Comparison of ENCODE assay signal across 8 mouse cellular contexts in genomic region chr3:115641411-115641810, GRCm38 (mm10).
A peak's percentile ranks its signal among the peaks of the same experiment; 100 is the strongest.
DNase-seq lines count a peak whose midpoint lies in the region; ATAC-seq and TF ChIP-seq lines count a peak whose summit lies in the region.

No protein-coding gene starts in this region.

- H3K27me3 ChIP-seq in spleen, adult 2 months (ENCODE audit: control insufficient read depth, insufficient read depth, low read length), result no peaks in the 10 kb centered on the region
- no peaks in the 10 kb centered on the region for H3K27me3 ChIP-seq in lung, embryonic 16.5 days (ENCODE audit: control insufficient read depth, insufficient read depth, low read depth, low read length)

- no peak for DNase-seq in spleen, adult 2 months (ENCODE audit: low read depth in 1 of 2, low spot score in 2 of 2)
- no peak for DNase-seq in spleen, adult 18-20 months
- peak; percentile 30 for DNase-seq in kidney, adult 11 months
- no peak for DNase-seq in adipocyte (ENCODE audit: low spot score)
- DNase-seq in right cerebral cortex, adult 18-20 months, result no peak
- no peak for DNase-seq in layer of hippocampus, postnatal 14 days (ENCODE audit: low spot score in 2 of 2)

- no peaks in the 10 kb centered on the region for H3K9me3 ChIP-seq in lung, embryonic 16.5 days (ENCODE audit: control insufficient read depth, low read length)

- H3K9ac ChIP-seq in lung, embryonic 16.5 days (ENCODE audit: low read length), result no peak overlapping the region

- H3K4me3 ChIP-seq in spleen, adult 2 months (ENCODE audit: extremely low read depth, insufficient read depth, insufficient read length), result no peak overlapping the region
- no peak overlapping the region for H3K4me3 ChIP-seq in lung, embryonic 16.5 days (ENCODE audit: low read length)

- TF ChIP-seq POLR2A in spleen, adult 2 months (IDR thresholded peaks at IDR 0.05; ENCODE audit: low read depth, low read length), result no peak

- 0 out of 2 replicates have a peak overlapping the region, but pooled peaks have one; percentile 3 for H3K27ac ChIP-seq in spleen, adult 2 months (ENCODE audit: insufficient read depth, low read length)
- peak overlapping the region; percentile 10; the same call in 1 of the 2 replicates for H3K27ac ChIP-seq in lung, embryonic 16.5 days (ENCODE audit: low read length)

- ATAC-seq in granulocyte monocyte progenitor cell, adult 5-6 weeks (replicated peaks; ENCODE audit: poor library complexity, severe bottlenecking), result peak; percentile 49
- ATAC-seq in lung, embryonic 16.5 days (ENCODE audit: low read depth), result peak; percentile 60

- peak overlapping the region; percentile 55; the same call in 1 of the 2 replicates for H3K4me2 ChIP-seq in lung, embryonic 16.5 days (ENCODE audit: low read depth, low read length)

- peaks cover 24% of the 10 kb centered on the region for H3K4me1 ChIP-seq in spleen, adult 2 months (ENCODE audit: control insufficient read depth, insufficient read depth, insufficient read length)
- peaks cover 6% of the 10 kb centered on the region for H3K4me1 ChIP-seq in lung, embryonic 16.5 days (replicated peaks; ENCODE audit: control insufficient read depth, insufficient read depth, low read length)

- TF ChIP-seq CTCF in spleen, adult 2 months (IDR thresholded peaks at IDR 0.05; ENCODE audit: extremely low read depth, insufficient read depth, insufficient read length, insufficient replicate concordance), result no peak

- 20% methylated on average over 6 of the region's 6 CpGs for WGBS in spleen, adult 2 months
- WGBS in lung, embryonic 16.5 days, result 17% methylated on average over 6 of the region's 6 CpGs

- no peaks in the 10 kb centered on the region for H3K36me3 ChIP-seq in spleen, adult 2 months (ENCODE audit: control insufficient read depth, insufficient read depth, low read length)
- no peaks in the 10 kb centered on the region for H3K36me3 ChIP-seq in lung, embryonic 16.5 days (ENCODE audit: control insufficient read depth, insufficient read depth, low read length)
